Mouse (Mus musculus) CD4-positive, CD25-positive, alpha-beta regulatory T cell, adult 9 weeks (primary cell): ENCODE measurements around the gene Yars2. TPM values are rescaled to one million over a fixed set of nuclear protein-coding genes. Genes with fewer than 3 reads are reported as not detected.

Experiments used
- polyA plus RNA-seq: library from polyadenylated mRNA; unstranded; fragments of 100-300 nt; shearing (Covaris generic); gene quantifications from one replicate; pipeline ENCODE4 v1.2.1, GENCODE M21; 2017

Gene Yars2
- 4.4 TPM for polyA plus RNA-seq

DNA sequence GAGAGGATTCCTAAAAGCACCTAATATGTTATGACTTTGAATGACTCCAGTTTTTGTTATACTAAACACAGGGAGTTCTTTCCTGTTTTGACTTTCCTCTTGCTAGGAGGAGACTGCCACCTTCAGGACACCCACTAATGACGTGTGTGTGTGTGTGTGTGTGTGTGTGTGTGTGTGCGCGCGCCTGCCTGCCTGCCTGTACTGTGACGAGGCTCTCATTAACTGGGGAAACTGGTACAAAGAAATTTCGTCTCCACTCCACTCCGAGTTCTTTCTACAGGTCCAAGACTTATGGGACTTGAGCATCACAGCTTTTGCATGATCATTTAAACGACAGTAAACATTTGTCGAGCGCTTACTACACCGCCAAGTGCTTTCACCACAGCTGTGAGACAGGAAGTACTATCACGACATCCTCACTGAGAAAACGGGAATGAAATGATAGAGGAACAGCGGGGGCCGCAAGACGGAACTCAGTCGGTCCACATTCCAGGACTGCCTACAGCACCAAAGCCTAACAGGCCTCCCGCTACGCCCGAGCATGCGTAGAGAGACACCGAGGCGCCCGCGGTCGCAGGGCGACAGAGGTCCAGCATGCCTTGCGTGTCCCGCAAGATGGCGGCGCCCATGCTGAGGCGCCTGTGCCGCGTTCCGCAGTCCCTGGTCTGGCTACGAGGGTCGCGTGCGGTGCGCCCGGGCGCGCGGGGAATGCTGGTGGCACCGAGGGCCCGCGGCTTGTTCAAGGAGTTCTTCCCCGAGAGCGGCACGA is at the start of gene Yars2:
Yars2 (plus strand) TSS at position 597 of the 769 bp plus-strand sequence.

GRCm38 (mm10) chr16:16358481-16359100 is 55.8 kb downstream of the Yars2 start, which contains the start of gene Dnm1l:
TSS of gene Dnm1l (minus strand) at chr16:16358959.

Other genes with a start within 250 kb of the Yars2 start
- gene Pkp2, start 89.6 kb upstream of the Yars2 start, polyA plus RNA-seq, result not detected
- gene Dnm1l, start 56.0 kb downstream of the Yars2 start, polyA plus RNA-seq, result 67.3 TPM